Mouse (Mus musculus) brown adipose tissue, adult 24 weeks (tissue): ENCODE data around the gene Prame. TPM values are rescaled to one million over a fixed set of nuclear protein-coding genes. Genes with fewer than 3 reads are reported as not detected.
"Not testable (repeated sequence)": the region's sequence is repeated elsewhere in the genome, so short reads cannot be mapped to it uniquely, and the experiment has no call there.

Experiments
- H3K27ac ChIP-seq: fragments of 200-500 bp; replicated peaks from 2 replicates; pipeline ENCODE4 v1.5.1; 2012; ENCODE audit warnings: low read depth, mild to moderate bottlenecking, low read length
- H3K4me1 ChIP-seq: fragments of 200-500 bp; 2 replicates; pipeline ENCODE4 v1.6.1; 2012; ENCODE audit warnings: low read length, mixed read lengths; ENCODE audit not compliant: control insufficient read depth, insufficient read depth, insufficient read length
- H3K4me3 ChIP-seq: fragments of 200-500 bp; 2 replicates; pipeline ENCODE4 v1.5.1; 2012; ENCODE audit warnings: low read depth, mild to moderate bottlenecking, low read length, moderate library complexity; ENCODE audit not compliant: insufficient read depth
- polyA plus RNA-seq: library from polyadenylated mRNA; stranded (reverse); fragments of >200 nt; gene quantifications from 2 replicates; pipeline ENCODE4 v1.2.4, GENCODE M21; 2012; ENCODE audit not compliant: missing spikeins, insufficient read depth, insufficient read length

Prame gene
- polyA plus RNA-seq: not detected in 2 replicates

DNA sequence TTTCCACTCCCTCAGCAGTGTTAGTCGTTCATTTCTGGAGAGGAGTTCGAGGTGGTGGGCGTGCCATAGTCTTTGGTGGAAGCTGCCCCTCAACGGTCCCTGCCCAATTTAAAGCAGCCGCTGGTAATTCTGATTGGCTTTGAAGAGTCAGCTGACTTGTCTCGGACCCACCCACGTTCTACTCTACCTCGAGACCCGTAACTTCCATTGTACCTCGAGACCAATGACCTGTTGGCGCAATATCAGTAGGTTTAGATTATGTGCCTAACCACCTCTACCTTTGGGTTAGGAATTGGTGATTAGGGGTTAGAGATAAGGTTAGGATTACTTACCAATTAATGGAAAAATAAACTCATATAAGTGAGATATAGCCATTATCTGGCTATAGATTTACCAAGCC lies at the start of gene Prame:
TSS of gene Prame (minus strand) at position 101 of the 400 bp plus-strand sequence.
- no peaks in the 10 kb centered on the region for H3K4me1 ChIP-seq
- H3K4me3 ChIP-seq: no peak within 1 kb of the TSS

DNA sequence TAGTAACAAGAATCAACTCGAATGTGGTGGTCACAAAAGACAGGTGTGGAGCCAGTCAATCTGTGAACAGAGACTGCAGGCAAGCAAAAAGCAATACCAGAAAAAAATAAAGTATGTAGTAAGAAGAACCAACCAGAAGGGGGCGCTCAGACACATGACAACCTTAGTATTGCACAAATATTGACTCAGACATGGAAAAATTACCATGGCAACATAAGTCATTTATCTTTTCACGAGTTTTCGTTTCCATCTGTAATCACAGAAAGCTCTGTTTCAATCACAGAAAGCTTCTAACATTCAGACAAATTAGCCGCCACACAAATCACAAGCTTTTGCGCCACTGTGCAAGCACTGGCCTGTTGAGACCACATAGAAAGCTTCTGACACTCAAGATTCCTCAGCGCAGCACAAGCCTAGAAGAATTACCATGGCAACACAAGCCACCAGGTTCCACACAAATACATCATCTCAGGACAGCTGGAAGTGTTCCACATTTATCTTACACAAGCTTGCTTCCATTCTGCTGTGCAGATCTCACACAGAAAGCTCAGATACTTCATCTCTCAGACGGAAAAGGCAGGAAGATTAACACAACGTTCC lies 24.8 kb upstream of the Prame start:
- Histone ChIP-seq H3K4me1 (no peaks in the 10 kb centered on the region), H3K27ac (no peak overlapping the region), H3K4me3 (no peak overlapping the region)

More for the DNA sequence above, at the start of gene Prame:
- H3K27ac ChIP-seq: no peak within 1 kb of the TSS

DNA sequence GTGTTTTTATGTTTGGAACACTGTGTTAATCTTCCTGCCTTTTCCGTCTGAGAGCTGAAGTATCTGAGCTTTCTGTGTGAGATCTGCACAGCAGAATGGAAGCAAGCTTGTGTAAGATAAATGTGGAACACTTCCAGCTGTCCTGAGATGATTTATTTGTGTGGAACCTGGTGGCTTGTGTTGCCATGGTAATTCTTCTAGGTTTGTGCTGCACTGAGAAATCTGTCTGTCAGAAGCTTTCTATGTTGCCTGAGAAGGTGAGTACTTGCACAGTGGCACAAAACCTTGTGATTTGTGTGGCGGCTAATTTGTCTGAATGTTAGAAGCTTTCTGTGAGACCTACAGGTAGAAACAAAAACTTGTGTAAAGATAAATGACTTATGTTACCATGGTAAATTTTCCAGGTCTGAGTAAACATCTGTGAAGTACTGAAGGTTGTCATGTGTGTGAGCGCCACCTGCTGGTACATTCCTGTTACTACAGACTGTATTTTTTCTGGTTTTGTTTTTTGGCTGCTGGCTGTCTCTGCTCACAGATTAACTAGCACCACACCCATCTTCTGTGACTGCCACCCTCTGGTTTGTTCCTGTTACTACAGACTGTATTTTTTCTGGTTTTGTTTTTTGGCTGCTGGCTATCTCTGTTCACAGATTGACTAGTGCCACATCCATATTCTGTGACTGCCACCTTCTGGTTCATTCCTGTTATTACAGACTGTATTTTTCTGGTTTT lies 26.0 kb downstream of the Prame start:
- H3K4me1 ChIP-seq, H3K27ac ChIP-seq, H3K4me3 ChIP-seq: not testable (repeated sequence)

DNA sequence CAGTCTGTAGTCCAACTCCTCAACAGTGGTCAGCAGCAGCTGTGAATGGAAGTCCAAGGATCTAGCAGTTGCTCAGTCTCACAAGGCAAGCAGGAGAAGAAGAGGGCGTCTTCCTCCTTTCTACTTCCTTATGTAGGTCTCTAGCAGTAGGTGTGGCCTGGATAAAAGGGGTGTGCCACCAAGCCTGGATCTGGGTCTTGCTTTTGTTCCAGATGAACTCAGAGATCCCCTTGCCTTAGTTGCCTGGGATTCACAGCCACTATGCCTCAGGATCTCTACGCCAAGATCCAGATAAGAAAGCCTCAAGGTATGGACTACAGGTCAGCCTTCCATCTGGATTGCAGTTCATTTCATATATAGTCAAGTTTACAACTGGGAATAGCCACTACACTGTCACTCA lies 28.8 kb downstream of the Prame start, which contains the start of gene Nxf7:
TSS of gene Nxf7 (minus strand) at position 101 of the 400 bp plus-strand sequence.
- H3K4me1 ChIP-seq: no peaks in the 10 kb centered on the region
- H3K4me3 ChIP-seq: no peak within 1 kb of the TSS
- H3K27ac ChIP-seq: no peak within 1 kb of the TSS

DNA sequence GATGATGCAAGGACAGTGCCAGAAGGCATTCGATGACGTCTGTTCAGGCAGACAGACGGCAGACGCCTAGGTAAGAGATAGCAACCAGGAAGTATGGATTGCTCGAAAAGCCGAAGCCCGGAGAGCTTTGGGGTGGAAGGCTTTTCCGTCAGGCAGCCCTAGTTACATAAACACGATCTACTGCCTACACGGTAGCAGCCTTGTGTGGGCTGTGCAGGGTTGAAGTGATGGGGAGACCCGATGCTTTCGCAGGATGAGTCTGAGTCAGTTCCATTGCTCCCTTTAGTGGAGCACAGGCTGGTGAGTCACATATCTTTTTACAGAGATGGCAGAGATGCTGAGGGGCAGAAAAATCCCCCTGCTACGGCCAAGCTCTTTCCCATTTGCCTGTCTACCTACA lies 29.4 kb downstream of the Prame start:
- Histone ChIP-seq H3K4me3 (no peak overlapping the region), H3K4me1 (no peaks in the 10 kb centered on the region), H3K27ac (no peak overlapping the region)

DNA sequence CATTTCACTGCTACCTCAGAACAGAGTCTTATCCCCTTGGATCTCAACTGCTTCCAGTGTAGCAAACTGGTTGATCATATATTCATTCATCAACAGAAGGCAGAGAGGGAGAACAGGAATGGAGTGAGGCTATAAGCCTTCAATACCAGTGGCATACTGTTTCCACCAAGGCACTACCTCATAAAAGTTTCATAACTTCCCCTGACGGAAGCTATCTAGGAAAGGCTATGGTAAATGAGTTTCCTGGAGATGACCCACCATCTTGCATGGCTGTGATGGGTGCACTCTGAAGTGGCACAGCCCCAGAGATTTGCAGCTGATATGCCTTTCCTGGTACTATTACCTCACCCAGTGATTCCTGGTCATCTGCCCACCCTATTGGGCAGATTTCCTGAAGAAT lies 51.1 kb downstream of the Prame start:
- H3K4me1 ChIP-seq: no peaks in the 10 kb centered on the region
- H3K4me3 ChIP-seq: no peak overlapping the region
- no peak overlapping the region for H3K27ac ChIP-seq

DNA sequence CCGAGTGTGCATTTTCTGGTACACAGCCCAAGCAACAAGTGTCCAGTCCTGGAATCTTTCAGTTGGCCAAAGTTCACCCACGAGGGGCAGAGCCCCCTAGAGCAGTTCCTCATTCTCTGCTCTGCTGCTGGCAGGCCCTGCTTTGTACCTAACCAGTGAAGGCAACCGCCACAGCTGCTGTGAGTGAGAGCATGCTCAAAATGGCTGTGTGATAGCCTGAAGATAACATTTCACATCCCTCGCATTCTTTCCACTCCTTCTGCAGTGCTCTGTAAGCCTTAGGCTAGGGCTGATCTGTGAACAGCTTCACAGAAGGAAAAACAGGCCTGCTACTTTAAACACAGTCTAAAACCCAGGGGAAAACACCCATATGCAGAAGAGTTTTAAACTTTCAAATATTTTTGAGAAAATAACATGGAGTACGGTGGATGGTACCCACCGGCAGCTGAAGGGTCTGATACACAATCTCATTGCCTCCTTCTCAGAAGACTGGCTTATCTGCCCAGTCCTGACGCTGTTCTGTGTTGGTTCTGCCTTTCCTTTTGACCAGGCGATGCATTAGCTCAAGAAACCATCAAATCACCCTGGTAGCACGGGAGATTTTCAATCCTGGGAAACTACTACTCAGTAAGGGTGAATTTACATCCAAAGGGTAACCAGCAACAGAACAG lies 52.4 kb downstream of the Prame start:
- H3K4me1 ChIP-seq, H3K27ac ChIP-seq, H3K4me3 ChIP-seq: not testable (repeated sequence)

DNA sequence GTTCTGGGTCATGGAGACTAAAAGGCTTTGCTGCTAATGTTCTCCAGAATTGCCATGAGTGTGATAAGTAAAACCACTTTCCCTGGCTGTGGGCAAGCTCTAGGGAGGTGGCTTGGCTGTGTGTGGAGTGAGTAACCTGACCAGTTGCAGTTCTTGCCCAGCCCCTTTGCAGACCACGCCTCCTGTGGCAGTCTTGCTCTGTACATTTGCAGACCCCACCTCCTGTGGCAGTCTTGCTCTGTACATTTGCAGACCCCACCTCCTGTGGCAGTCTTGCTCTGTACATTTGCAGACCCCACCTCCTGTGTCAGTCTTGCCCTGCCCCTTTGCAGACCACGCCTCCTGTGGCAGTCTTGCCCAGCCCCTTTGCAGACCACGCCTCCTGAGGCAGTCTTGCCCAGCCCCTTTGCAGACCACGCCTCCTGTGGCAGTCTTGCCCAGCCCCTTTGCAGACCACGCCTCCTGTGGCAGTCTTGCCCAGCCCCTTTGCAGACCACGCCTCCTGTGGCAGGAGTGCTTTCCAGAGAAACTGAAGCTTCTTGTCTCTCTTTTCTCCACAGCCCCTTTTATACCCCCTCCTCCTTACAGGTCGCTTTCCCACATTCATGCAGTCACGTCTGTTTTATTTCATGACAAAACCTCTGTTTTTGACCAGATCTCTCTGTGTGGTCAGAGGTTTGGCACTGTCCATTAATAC lies 53.1 kb downstream of the Prame start:
- H3K4me3 ChIP-seq, H3K4me1 ChIP-seq, H3K27ac ChIP-seq: not testable (repeated sequence)

DNA sequence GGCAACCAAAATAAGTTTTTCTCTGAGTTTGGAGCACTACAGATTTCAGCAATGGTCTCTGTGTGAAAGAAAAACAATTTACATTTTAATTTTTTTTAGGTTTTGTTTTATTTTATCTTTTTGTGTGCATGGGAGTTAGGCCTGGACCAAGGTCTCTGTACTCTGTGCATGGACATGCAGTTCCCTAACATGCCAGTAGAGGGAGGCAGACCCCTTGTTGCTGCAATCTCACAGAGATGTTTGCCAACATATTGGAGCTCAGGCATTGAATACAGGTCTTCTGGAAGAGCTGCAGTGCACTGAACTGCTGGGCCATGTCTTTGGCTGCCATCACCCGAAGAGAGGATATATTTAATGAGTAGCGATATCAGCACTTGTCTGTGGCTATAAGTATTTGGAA lies 58.0 kb downstream of the Prame start:
- H3K4me3 ChIP-seq, H3K4me1 ChIP-seq, H3K27ac ChIP-seq: not testable (repeated sequence)

DNA sequence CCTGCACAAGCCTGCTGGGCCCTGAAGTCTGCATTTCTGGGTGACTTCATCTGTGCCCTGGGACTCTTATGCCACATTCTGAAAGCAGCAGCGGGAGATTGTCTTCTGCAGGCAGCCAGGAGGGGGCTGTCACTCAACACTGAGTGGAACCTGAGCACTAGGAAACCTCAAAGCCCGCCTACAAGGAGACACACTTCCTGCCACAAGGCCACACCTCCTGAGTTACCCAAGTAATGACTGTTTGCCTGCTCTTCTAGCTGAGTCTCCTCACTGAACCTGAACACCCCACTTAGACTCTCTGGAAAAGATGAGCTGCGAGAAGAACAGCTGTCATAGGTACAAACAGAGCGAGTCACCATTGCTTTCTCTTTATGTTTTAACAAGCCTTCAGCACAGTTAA lies 62.6 kb downstream of the Prame start:
- H3K27ac ChIP-seq, H3K4me3 ChIP-seq, H3K4me1 ChIP-seq: not testable (repeated sequence)

Other genes starting within 250 kb of the Prame start
- gene Gm7903, start 193.9 kb downstream of the Prame start, polyA plus RNA-seq: not detected in 2 replicates
- gene AV320801, start 133.1 kb downstream of the Prame start, polyA plus RNA-seq: not detected in 2 replicates
- not detected in 2 replicates for gene Nxf7, start 28.9 kb downstream of the Prame start, polyA plus RNA-seq
- gene Tcp11x2, start 66.1 kb upstream of the Prame start, polyA plus RNA-seq: not detected in 2 replicates
- gene Tmsb15a, start 97.6 kb upstream of the Prame start, polyA plus RNA-seq: not detected in 2 replicates
- gene Armcx5, start 115.0 kb upstream of the Prame start, polyA plus RNA-seq: 2.4 and 4.4 TPM in 2 replicates
- gene Gprasp1, start 115.0 kb upstream of the Prame start, polyA plus RNA-seq: 11.1 and 21.5 TPM in 2 replicates
- 5.0 and 5.7 TPM in 2 replicates for gene Bhlhb9, start 169.9 kb upstream of the Prame start, polyA plus RNA-seq
- not detected in 2 replicates for gene Gprasp2, start 211.3 kb upstream of the Prame start, polyA plus RNA-seq